Mouse (Mus musculus) cerebellum, adult 18-20 months (tissue): Measurements from ENCODE around the gene Nudt1.

Source experiments
- DNase-seq, 2 experiments: peaks; one replicate each; pipeline ENCODE4 v3.0.0; 2021

Gene Nudt1

DNA sequence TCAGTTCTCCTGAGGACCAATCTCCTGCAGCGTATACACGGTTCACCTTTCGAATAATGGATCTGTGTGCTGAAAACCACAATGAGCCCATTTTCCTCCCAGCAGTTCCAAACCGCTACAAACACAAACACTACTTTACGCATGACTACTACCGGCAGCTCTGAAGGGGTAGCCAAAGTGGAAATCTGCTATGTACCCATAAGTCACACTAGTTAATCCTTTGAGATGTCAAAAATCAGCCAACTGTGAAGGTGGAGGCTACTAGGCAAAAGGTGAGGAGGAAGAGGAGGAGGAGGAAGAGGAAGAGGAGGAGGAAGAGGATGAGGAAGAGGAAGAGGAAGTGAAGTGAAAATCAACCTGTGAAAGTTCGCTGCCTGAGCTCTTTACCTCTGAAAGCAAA lies 65.8 kb downstream of the Nudt1 start:
- no peak for DNase-seq
